Mouse (Mus musculus): ENCODE measurements at regions not wholly inside any gene's neighbourhood (a gene's known extent, or its start where the extent isn't known, plus 50 kb on each side); places are given as distances from the start of the nearest gene placed in this dataset.

GRCm38 (mm10) chr6:147770034-147770433, 277.0 kb upstream of the Far2 start:
- no peak for ATAC-seq (ENCODE audit: insufficient read depth, low FRiP score)
- H3K4me1 ChIP-seq (ENCODE audit: control insufficient read depth, insufficient read depth, low read length): no peaks in the 10 kb centered on the region
- H3K4me3 ChIP-seq (replicated peaks; ENCODE audit: low read length): no peak overlapping the region
- no peaks in the 10 kb centered on the region for H3K36me3 ChIP-seq (ENCODE audit: control insufficient read depth, insufficient read depth, low read length)
- H3K27me3 ChIP-seq (ENCODE audit: control insufficient read depth, insufficient read depth, low read length): no peaks in the 10 kb centered on the region
- no peak overlapping the region for H3K9ac ChIP-seq (ENCODE audit: low read length)
- no peaks in the 10 kb centered on the region for H3K9me3 ChIP-seq (replicated peaks; ENCODE audit: control insufficient read depth, low read length)
- no peak overlapping the region for H3K4me2 ChIP-seq (ENCODE audit: low read depth, low read length)
- no peak overlapping the region for H3K27ac ChIP-seq (ENCODE audit: low read length)

GRCm38 (mm10) chr6:147771411-147771810, 275.6 kb upstream of the Far2 start:
- no peaks in the 10 kb centered on the region for H3K36me3 ChIP-seq (ENCODE audit: control insufficient read depth, insufficient read depth, low read length)
- no peaks in the 10 kb centered on the region for H3K27me3 ChIP-seq (ENCODE audit: control insufficient read depth, insufficient read depth, low read length)
- H3K4me3 ChIP-seq (replicated peaks; ENCODE audit: low read length): no peak overlapping the region
- ATAC-seq (ENCODE audit: insufficient read depth, low FRiP score): no peak
- no peaks in the 10 kb centered on the region for H3K9me3 ChIP-seq (replicated peaks; ENCODE audit: control insufficient read depth, low read length)
- no peak overlapping the region for H3K27ac ChIP-seq (ENCODE audit: low read length)
- WGBS: 23% methylated on average over 4 of the region's 4 CpGs
- no peaks in the 10 kb centered on the region for H3K4me1 ChIP-seq (ENCODE audit: control insufficient read depth, insufficient read depth, low read length)
- H3K9ac ChIP-seq (ENCODE audit: low read length): no peak overlapping the region
- no peak overlapping the region for H3K4me2 ChIP-seq (ENCODE audit: low read depth, low read length)

GRCm38 (mm10) chr6:147773904-147774303, 273.2 kb upstream of the Far2 start:
- Histone ChIP-seq H3K27me3 (ENCODE audit: control insufficient read depth, insufficient read depth, low read length) (no peaks in the 10 kb centered on the region), H3K9ac (ENCODE audit: low read length) (no peak overlapping the region), H3K9me3 (replicated peaks; ENCODE audit: control insufficient read depth, low read length) (no peaks in the 10 kb centered on the region), H3K36me3 (ENCODE audit: control insufficient read depth, insufficient read depth, low read length) (no peaks in the 10 kb centered on the region), H3K4me3 (replicated peaks; ENCODE audit: low read length) (no peak overlapping the region), H3K4me2 (ENCODE audit: low read depth, low read length) (no peak overlapping the region), H3K4me1 (ENCODE audit: control insufficient read depth, insufficient read depth, low read length) (no peaks in the 10 kb centered on the region), H3K27ac (ENCODE audit: low read length) (no peak overlapping the region)
- 78% methylated on average over 10 of the region's 10 CpGs for WGBS
- ATAC-seq (ENCODE audit: insufficient read depth, low FRiP score): no peak

- no peaks in the 10 kb centered on the region for H3K27me3 ChIP-seq (ENCODE audit: control insufficient read depth, insufficient read depth, low read length)
- no peak for ATAC-seq (ENCODE audit: insufficient read depth, low FRiP score)
- H3K27ac ChIP-seq (ENCODE audit: low read length): no peak overlapping the region
- H3K4me2 ChIP-seq (ENCODE audit: low read depth, low read length): no peak overlapping the region
- no peaks in the 10 kb centered on the region for H3K36me3 ChIP-seq (ENCODE audit: control insufficient read depth, insufficient read depth, low read length)
- H3K4me3 ChIP-seq (replicated peaks; ENCODE audit: low read length): no peak overlapping the region
- no peaks in the 10 kb centered on the region for H3K4me1 ChIP-seq (ENCODE audit: control insufficient read depth, insufficient read depth, low read length)
- H3K9me3 ChIP-seq (replicated peaks; ENCODE audit: control insufficient read depth, low read length): no peaks in the 10 kb centered on the region
- 71% methylated on average over 6 of the region's 6 CpGs for WGBS
- H3K9ac ChIP-seq (ENCODE audit: low read length): no peak overlapping the region
Measured at GRCm38 (mm10) chr6:147774626-147775025, 272.4 kb upstream of the Far2 start.

GRCm38 (mm10) chr6:147779466-147779865, 267.6 kb upstream of the Far2 start:
- no peak overlapping the region for H3K4me2 ChIP-seq (ENCODE audit: low read depth, low read length)
- no peaks in the 10 kb centered on the region for H3K36me3 ChIP-seq (ENCODE audit: control insufficient read depth, insufficient read depth, low read length)
- no peaks in the 10 kb centered on the region for H3K9me3 ChIP-seq (replicated peaks; ENCODE audit: control insufficient read depth, low read length)
- H3K4me1 ChIP-seq (ENCODE audit: control insufficient read depth, insufficient read depth, low read length): no peaks in the 10 kb centered on the region
- no peak for ATAC-seq (ENCODE audit: insufficient read depth, low FRiP score)
- no peak overlapping the region for H3K9ac ChIP-seq (ENCODE audit: low read length)
- no peak overlapping the region for H3K27ac ChIP-seq (ENCODE audit: low read length)
- H3K27me3 ChIP-seq (ENCODE audit: control insufficient read depth, insufficient read depth, low read length): no peaks in the 10 kb centered on the region
- no peak overlapping the region for H3K4me3 ChIP-seq (replicated peaks; ENCODE audit: low read length)
- 90% methylated on average over 1 of the region's 1 CpGs for WGBS

GRCm38 (mm10) chr6:147784249-147784648, 262.8 kb upstream of the Far2 start:
- Histone ChIP-seq H3K9ac (ENCODE audit: low read length) (no peak overlapping the region), H3K4me2 (ENCODE audit: low read depth, low read length) (no peak overlapping the region), H3K36me3 (ENCODE audit: control insufficient read depth, insufficient read depth, low read length) (no peaks in the 10 kb centered on the region), H3K4me1 (ENCODE audit: control insufficient read depth, insufficient read depth, low read length) (no peaks in the 10 kb centered on the region), H3K4me3 (replicated peaks; ENCODE audit: low read length) (no peak overlapping the region), H3K9me3 (replicated peaks; ENCODE audit: control insufficient read depth, low read length) (no peaks in the 10 kb centered on the region), H3K27me3 (ENCODE audit: control insufficient read depth, insufficient read depth, low read length) (no peaks in the 10 kb centered on the region), H3K27ac (ENCODE audit: low read length) (no peak overlapping the region)
- WGBS: 73% methylated on average over 2 of the region's 2 CpGs
- ATAC-seq (ENCODE audit: insufficient read depth, low FRiP score): no peak

- ATAC-seq (ENCODE audit: insufficient read depth, low FRiP score): no peak
- Histone ChIP-seq H3K27ac (ENCODE audit: low read length) (no peak overlapping the region), H3K36me3 (ENCODE audit: control insufficient read depth, insufficient read depth, low read length) (no peaks in the 10 kb centered on the region), H3K4me3 (replicated peaks; ENCODE audit: low read length) (no peak overlapping the region), H3K4me2 (ENCODE audit: low read depth, low read length) (no peak overlapping the region), H3K9ac (ENCODE audit: low read length) (no peak overlapping the region), H3K9me3 (replicated peaks; ENCODE audit: control insufficient read depth, low read length) (no peaks in the 10 kb centered on the region), H3K4me1 (ENCODE audit: control insufficient read depth, insufficient read depth, low read length) (no peaks in the 10 kb centered on the region), H3K27me3 (ENCODE audit: control insufficient read depth, insufficient read depth, low read length) (no peaks in the 10 kb centered on the region)
- WGBS: 85% methylated on average over 6 of the region's 6 CpGs
Measured at GRCm38 (mm10) chr6:147784854-147785253, 262.2 kb upstream of the Far2 start.

- Histone ChIP-seq H3K27ac (ENCODE audit: low read length) (no peak overlapping the region), H3K36me3 (ENCODE audit: control insufficient read depth, insufficient read depth, low read length) (no peaks in the 10 kb centered on the region), H3K4me1 (ENCODE audit: control insufficient read depth, insufficient read depth, low read length) (no peaks in the 10 kb centered on the region), H3K9ac (ENCODE audit: low read length) (no peak overlapping the region), H3K27me3 (ENCODE audit: control insufficient read depth, insufficient read depth, low read length) (no peaks in the 10 kb centered on the region), H3K4me2 (ENCODE audit: low read depth, low read length) (no peak overlapping the region), H3K9me3 (replicated peaks; ENCODE audit: control insufficient read depth, low read length) (no peaks in the 10 kb centered on the region), H3K4me3 (replicated peaks; ENCODE audit: low read length) (no peak overlapping the region)
- WGBS: 78% methylated on average over 2 of the region's 2 CpGs
- no peak for ATAC-seq (ENCODE audit: insufficient read depth, low FRiP score)
Measured at GRCm38 (mm10) chr6:147788095-147788494, 259.0 kb upstream of the Far2 start.

- Histone ChIP-seq H3K4me3 (replicated peaks; ENCODE audit: low read length) (no peak overlapping the region), H3K36me3 (ENCODE audit: control insufficient read depth, insufficient read depth, low read length) (no peaks in the 10 kb centered on the region), H3K4me1 (ENCODE audit: control insufficient read depth, insufficient read depth, low read length) (no peaks in the 10 kb centered on the region), H3K4me2 (ENCODE audit: low read depth, low read length) (no peak overlapping the region), H3K27me3 (ENCODE audit: control insufficient read depth, insufficient read depth, low read length) (no peaks in the 10 kb centered on the region), H3K9ac (ENCODE audit: low read length) (no peak overlapping the region), H3K27ac (ENCODE audit: low read length) (no peak overlapping the region), H3K9me3 (replicated peaks; ENCODE audit: control insufficient read depth, low read length) (no peaks in the 10 kb centered on the region)
- ATAC-seq (ENCODE audit: insufficient read depth, low FRiP score): no peak
- WGBS: 72% methylated on average over 6 of the region's 6 CpGs
Measured at GRCm38 (mm10) chr6:147789112-147789511, 257.9 kb upstream of the Far2 start.

GRCm38 (mm10) chr6:147793811-147794210, 253.2 kb upstream of the Far2 start:
- ATAC-seq (ENCODE audit: insufficient read depth, low FRiP score): no peak
- H3K9me3 ChIP-seq (replicated peaks; ENCODE audit: control insufficient read depth, low read length): no peaks in the 10 kb centered on the region
- 55% methylated on average over 3 of the region's 3 CpGs for WGBS
- no peak overlapping the region for H3K27ac ChIP-seq (ENCODE audit: low read length)
- no peaks in the 10 kb centered on the region for H3K4me1 ChIP-seq (ENCODE audit: control insufficient read depth, insufficient read depth, low read length)
- H3K27me3 ChIP-seq (ENCODE audit: control insufficient read depth, insufficient read depth, low read length): no peaks in the 10 kb centered on the region
- H3K36me3 ChIP-seq (ENCODE audit: control insufficient read depth, insufficient read depth, low read length): no peaks in the 10 kb centered on the region
- no peak overlapping the region; the same call in 1 of the 2 replicates for H3K9ac ChIP-seq (ENCODE audit: low read length)
- no peak overlapping the region for H3K4me3 ChIP-seq (replicated peaks; ENCODE audit: low read length)
- H3K4me2 ChIP-seq (ENCODE audit: low read depth, low read length): no peak overlapping the region

Measured in stomach, embryonic 16.5 days (tissue).